11 mouse cellular contexts compared by ENCODE assay signal in genomic region chr11:97714784-97715760, GRCm38 (mm10). TPM values are rescaled to one million over a fixed set of nuclear protein-coding genes. Genes with fewer than 3 reads are reported as not detected.
DNase-seq lines count a peak whose midpoint lies in the region; ATAC-seq and TF ChIP-seq lines count a peak whose summit lies in the region.
"Had no signal": no experiment of that assay in that cellular context is flagged by ENCODE, and none has a peak within 500 bp of the region (broad histone marks: within the 10 kb centered on the region; RNA-seq: fewer than 3 reads in every experiment).

No protein-coding gene starts in this region.

- H3K9ac ChIP-seq in embryonic facial prominence, embryonic 14.5 days (ENCODE audit: low read depth, low read length): no peak overlapping the region
- H3K9ac ChIP-seq in lung, embryonic 14.5 days: no peak overlapping the region
- H3K9ac ChIP-seq: intestine, embryonic 15.5 days had no signal

- no peaks in the 10 kb centered on the region for H3K4me1 ChIP-seq in embryonic facial prominence, embryonic 14.5 days (ENCODE audit: control insufficient read depth, insufficient read depth, low read length)
- no peaks in the 10 kb centered on the region for H3K4me1 ChIP-seq in embryonic facial prominence, embryonic 10.5 days
- H3K4me1 ChIP-seq in lung, embryonic 14.5 days (ENCODE audit: insufficient read depth): no peaks in the 10 kb centered on the region
- peaks cover 68% of the 10 kb centered on the region for H3K4me1 ChIP-seq in megakaryocyte, embryonic 14.5 days
- H3K4me1 ChIP-seq: intestine, embryonic 15.5 days had no signal

- no peak for ATAC-seq in embryonic facial prominence, embryonic 14.5 days (ENCODE audit: low read depth)
- ATAC-seq in lung, embryonic 14.5 days (ENCODE audit: insufficient read depth): no peak
- ATAC-seq: activated CD4-positive, CD25-positive, alpha-beta regulatory T cell, adult 4 months; intestine, embryonic 15.5 days had no signal

- no peak overlapping the region for H3K4me3 ChIP-seq in embryonic facial prominence, embryonic 14.5 days (ENCODE audit: low read depth, low read length)
- H3K4me3 ChIP-seq in embryonic facial prominence, embryonic 10.5 days: no peak overlapping the region
- H3K4me3 ChIP-seq in lung, embryonic 14.5 days (ENCODE audit: low read depth, low read length): no peak overlapping the region
- H3K4me3 ChIP-seq in megakaryocyte, embryonic 14.5 days (replicated peaks): peak overlapping the region; percentile 44
- H3K4me3 ChIP-seq: intestine, embryonic 15.5 days had no signal

- peaks cover 76% of the 10 kb centered on the region for H3K36me3 ChIP-seq in embryonic facial prominence, embryonic 14.5 days (ENCODE audit: control insufficient read depth, insufficient read depth, low read length)
- peaks cover 99% of the 10 kb centered on the region for H3K36me3 ChIP-seq in embryonic facial prominence, embryonic 10.5 days (replicated peaks)
- H3K36me3 ChIP-seq in lung, embryonic 14.5 days (ENCODE audit: insufficient read depth): peaks cover 80% of the 10 kb centered on the region
- peaks cover 95% of the 10 kb centered on the region for H3K36me3 ChIP-seq in megakaryocyte, embryonic 14.5 days (replicated peaks; ENCODE audit: low read length)

- no peak overlapping the region for H3K4me2 ChIP-seq in embryonic facial prominence, embryonic 14.5 days (ENCODE audit: low read depth, low read length)
- no peak overlapping the region for H3K4me2 ChIP-seq in lung, embryonic 14.5 days
- H3K4me2 ChIP-seq: intestine, embryonic 15.5 days; midbrain, embryonic 11.5 days had no signal

- WGBS in embryonic facial prominence, embryonic 14.5 days: 85% methylated on average over 14 of the region's 14 CpGs
- WGBS in embryonic facial prominence, embryonic 10.5 days: 93% methylated on average over 14 of the region's 14 CpGs
- 80% methylated on average over 14 of the region's 14 CpGs for WGBS in lung, embryonic 14.5 days

- peak overlapping the region; percentile 21 for H3K27ac ChIP-seq in embryonic facial prominence, embryonic 14.5 days (replicated peaks; ENCODE audit: low read depth, low read length)
- H3K27ac ChIP-seq in embryonic facial prominence, embryonic 10.5 days (replicated peaks): no peak overlapping the region
- no peak overlapping the region for H3K27ac ChIP-seq in lung, embryonic 14.5 days (ENCODE audit: low read depth)
- H3K27ac ChIP-seq: intestine, embryonic 15.5 days had no signal

- TF ChIP-seq CTCF in lung, embryonic 14.5 days (IDR thresholded peaks at IDR 0.05; ENCODE audit: low read depth): no peak

- no peaks in the 10 kb centered on the region for H3K9me3 ChIP-seq in embryonic facial prominence, embryonic 14.5 days (ENCODE audit: control insufficient read depth, low read length)
- H3K9me3 ChIP-seq in embryonic facial prominence, embryonic 10.5 days: no peaks in the 10 kb centered on the region
- no peaks in the 10 kb centered on the region for H3K9me3 ChIP-seq in lung, embryonic 14.5 days (ENCODE audit: low read depth, low read length)
- H3K9me3 ChIP-seq in megakaryocyte, embryonic 14.5 days: peaks cover 4% of the 10 kb centered on the region; the same call in 1 of the 2 replicates
- H3K9me3 ChIP-seq: intestine, embryonic 15.5 days had no signal

- no peaks in the 10 kb centered on the region for H3K27me3 ChIP-seq in embryonic facial prominence, embryonic 14.5 days (replicated peaks; ENCODE audit: control insufficient read depth, insufficient read depth, low read length)
- no peaks in the 10 kb centered on the region for H3K27me3 ChIP-seq in embryonic facial prominence, embryonic 10.5 days (replicated peaks; ENCODE audit: low read depth, poor library complexity, severe bottlenecking)
- H3K27me3 ChIP-seq in lung, embryonic 14.5 days (ENCODE audit: insufficient read depth, low read length): no peaks in the 10 kb centered on the region
- no peaks in the 10 kb centered on the region for H3K27me3 ChIP-seq in megakaryocyte, embryonic 14.5 days (replicated peaks)
- H3K27me3 ChIP-seq: intestine, embryonic 15.5 days had no signal

- peak; percentile 23 for DNase-seq in embryonic facial prominence, embryonic 14.5 days (ENCODE audit: low spot score)
- DNase-seq in embryonic facial prominence, embryonic 10.5 days (ENCODE audit: low spot score): no peak
- peak; percentile 68 for DNase-seq in lung, embryonic 14.5 days
- no peak for DNase-seq in lung, postnatal 25 days (ENCODE audit: low spot score)
- peak; percentile 45 for DNase-seq in fibroblast of lung, adult 2 months (ENCODE audit: low read depth)
- DNase-seq in retina, postnatal 1 day: no peak
- no peak for DNase-seq in layer of hippocampus, adult 9-11 months

RNA-seq across cellular contexts. Expression of gene Psmb3, which starts 11.9 kb away (rescaled TPM):
- 474 and 478 TPM in 2 replicates for polyA plus RNA-seq in embryonic facial prominence, embryonic 14.5 days (2014; fragmentation: Nextera tagmentation; extraction: Ambion mirVana)
- polyA plus RNA-seq in embryonic facial prominence, embryonic 10.5 days (2016; fragmentation: Nextera tagmentation; extraction: Ambion mirVana): 634 and 654 TPM in 2 replicates
- 496 and 514 TPM in 2 replicates for polyA plus RNA-seq in lung, embryonic 14.5 days (2014; fragmentation: Nextera tagmentation; extraction: Ambion mirVana)
- 44.4 and 47.3 TPM in 2 replicates for polyA plus RNA-seq in megakaryocyte, embryonic 14.5 days (2012; ENCODE audit: insufficient read depth, low replicate concordance)

RNA-seq across cellular contexts. Expression of gene Pcgf2, which starts 14.8 kb away (rescaled TPM):
- polyA plus RNA-seq in embryonic facial prominence, embryonic 14.5 days (2014; fragmentation: Nextera tagmentation; extraction: Ambion mirVana): 12.7 and 13.2 TPM in 2 replicates
- polyA plus RNA-seq in embryonic facial prominence, embryonic 10.5 days (2016; fragmentation: Nextera tagmentation; extraction: Ambion mirVana): 23.2 and 24.1 TPM in 2 replicates
- 16.0 and 19.7 TPM in 2 replicates for polyA plus RNA-seq in lung, embryonic 14.5 days (2014; fragmentation: Nextera tagmentation; extraction: Ambion mirVana)
- 83.4 and 214 TPM in 2 replicates for polyA plus RNA-seq in megakaryocyte, embryonic 14.5 days (2012; ENCODE audit: insufficient read depth, low replicate concordance)

RNA-seq across cellular contexts. Expression of gene Pip4k2b, which starts 29.4 kb away (rescaled TPM):
- polyA plus RNA-seq in embryonic facial prominence, embryonic 14.5 days (2014; fragmentation: Nextera tagmentation; extraction: Ambion mirVana): 2.2 and 2.6 TPM in 2 replicates
- polyA plus RNA-seq in embryonic facial prominence, embryonic 10.5 days (2016; fragmentation: Nextera tagmentation; extraction: Ambion mirVana): 1.9 and 2.1 TPM in 2 replicates
- polyA plus RNA-seq in lung, embryonic 14.5 days (2014; fragmentation: Nextera tagmentation; extraction: Ambion mirVana): 1.3 and 2.3 TPM in 2 replicates
- 31.7 and 36.8 TPM in 2 replicates for polyA plus RNA-seq in megakaryocyte, embryonic 14.5 days (2012; ENCODE audit: insufficient read depth, low replicate concordance)

RNA-seq across cellular contexts. Expression of gene Cisd3, which starts 29.4 kb away (rescaled TPM):
- 24.5 and 29.3 TPM in 2 replicates for polyA plus RNA-seq in embryonic facial prominence, embryonic 14.5 days (2014; fragmentation: Nextera tagmentation; extraction: Ambion mirVana)
- polyA plus RNA-seq in embryonic facial prominence, embryonic 10.5 days (2016; fragmentation: Nextera tagmentation; extraction: Ambion mirVana): 18.2 and 20.0 TPM in 2 replicates
- 27.1 and 35.3 TPM in 2 replicates for polyA plus RNA-seq in lung, embryonic 14.5 days (2014; fragmentation: Nextera tagmentation; extraction: Ambion mirVana)
- 0.45 TPM in 1 of 2 replicates, not detected in the other for polyA plus RNA-seq in megakaryocyte, embryonic 14.5 days (2012; ENCODE audit: insufficient read depth, low replicate concordance)

RNA-seq across cellular contexts. Expression of gene Cwc25, which starts 51.3 kb away (rescaled TPM):
- polyA plus RNA-seq in embryonic facial prominence, embryonic 14.5 days (2014; fragmentation: Nextera tagmentation; extraction: Ambion mirVana): 10.3 and 11.8 TPM in 2 replicates
- 22.0 and 24.2 TPM in 2 replicates for polyA plus RNA-seq in embryonic facial prominence, embryonic 10.5 days (2016; fragmentation: Nextera tagmentation; extraction: Ambion mirVana)
- 13.3 and 14.2 TPM in 2 replicates for polyA plus RNA-seq in lung, embryonic 14.5 days (2014; fragmentation: Nextera tagmentation; extraction: Ambion mirVana)
- 2.6 and 14.6 TPM in 2 replicates for polyA plus RNA-seq in megakaryocyte, embryonic 14.5 days (2012; ENCODE audit: insufficient read depth, low replicate concordance)

Comparison
In these comparisons a context has a peak if more than half of its experiments do, and no peak if none do; other contexts are left out.
1. DNase-seq: peak in embryonic facial prominence, embryonic 14.5 days (single experiment), lung, embryonic 14.5 days (single experiment) and fibroblast of lung, adult 2 months (single experiment); none in embryonic facial prominence, embryonic 10.5 days (single experiment), lung, postnatal 25 days (single experiment), retina, postnatal 1 day (single experiment) and layer of hippocampus, adult 9-11 months (single experiment).